Mouse (Mus musculus) layer of hippocampus, postnatal 36 days (tissue): ENCODE results near the gene Olfr384. TPM values are rescaled to one million over a fixed set of nuclear protein-coding genes. Genes with fewer than 3 reads are reported as not detected.
"Not testable (repeated sequence)": the region's sequence is repeated elsewhere in the genome, so short reads cannot be mapped to it uniquely, and the experiment has no call there.

Source experiments
- DNase-seq, 2 experiments: peaks; one replicate each; pipeline ENCODE4 v3.0.0; 2022
- total RNA-seq, 2 experiments: library from RNA; stranded (reverse); gene quantifications; 2 replicates each; pipeline ENCODE4 v1.2.3; 2021

Gene Olfr384
- not detected for total RNA-seq

GRCm38 (mm10) chr11:73598294-73598693 is at the start of gene Olfr384:
TSS of gene Olfr384 (plus strand) at chr11:73598594.
- DNase-seq: no peak

- DNase-seq: no peak
Observed at GRCm38 (mm10) chr11:73579871-73580270, 18.5 kb upstream of the Olfr384 start.

- not testable (repeated sequence) for DNase-seq
Observed at GRCm38 (mm10) chr11:73583188-73583587, 15.2 kb upstream of the Olfr384 start.

GRCm38 (mm10) chr11:73592908-73593307 is 5.5 kb upstream of the Olfr384 start, which contains the start of gene Olfr385:
TSS of gene Olfr385 (minus strand) at chr11:73593008.
- no peak for DNase-seq

Other genes with a start within 250 kb of the Olfr384 start
- gene Olfr20, start 247.8 kb upstream of the Olfr384 start, total RNA-seq: not detected
- not detected for gene Olfr376, start 227.3 kb upstream of the Olfr384 start, total RNA-seq
- gene Olfr1, start 199.0 kb upstream of the Olfr384 start, total RNA-seq: not detected
- not detected for gene Olfr378, start 170.1 kb upstream of the Olfr384 start, total RNA-seq
- not detected for gene Olfr380, start 141.1 kb upstream of the Olfr384 start, total RNA-seq
- gene Olfr381, start 107.0 kb upstream of the Olfr384 start, total RNA-seq: not detected
- gene Olfr382, start 81.4 kb upstream of the Olfr384 start, total RNA-seq: not detected
- not detected for gene Olfr385, start 5.6 kb upstream of the Olfr384 start, total RNA-seq
- gene Zfp735, start 90.2 kb downstream of the Olfr384 start, total RNA-seq: not detected
- not detected for gene Olfr389, start 182.1 kb downstream of the Olfr384 start, total RNA-seq
- gene Olfr390, start 184.4 kb downstream of the Olfr384 start, total RNA-seq: not detected
- not detected for gene Olfr391-ps, start 204.5 kb downstream of the Olfr384 start, total RNA-seq
- not detected for gene Olfr392, start 218.5 kb downstream of the Olfr384 start, total RNA-seq